Mouse (Mus musculus): Measurements from ENCODE around the gene Renbp.

Renbp gene

DNA sequence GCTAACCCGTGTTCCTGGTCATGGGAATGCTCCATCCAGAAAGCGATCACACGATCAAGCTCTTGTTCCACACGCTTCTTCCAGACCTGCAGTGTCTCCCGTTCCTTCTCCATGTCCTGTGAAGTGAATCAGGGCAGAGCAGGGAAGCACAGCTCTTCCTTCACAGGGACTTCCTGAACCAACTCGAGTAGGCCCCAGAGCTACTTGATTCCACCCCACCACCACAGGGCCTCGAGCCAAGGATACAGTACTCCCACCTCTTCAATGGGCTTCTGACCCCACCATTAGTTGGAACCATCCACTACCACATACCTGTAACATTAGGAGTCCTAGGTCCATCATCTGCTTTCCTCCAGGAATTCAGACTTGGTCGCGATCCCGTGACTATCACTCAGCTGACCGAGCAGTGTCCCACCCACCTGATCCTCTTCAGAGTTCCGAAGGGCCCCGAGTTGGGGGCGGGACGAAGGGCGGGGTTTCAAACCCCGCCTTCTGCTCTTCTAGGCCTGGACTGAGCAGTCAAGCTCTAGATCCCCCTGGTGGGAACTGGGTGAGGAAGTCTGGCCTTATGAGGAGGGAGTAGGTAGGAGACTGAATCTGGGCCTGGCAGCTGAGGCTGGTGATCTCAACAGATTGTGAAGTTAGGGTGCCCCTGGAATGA, at the start of gene Renbp:
Gene Renbp, minus strand, starts transcription at position 449 of the 661 bp plus-strand sequence.
- WGBS, result 40% methylated on average over 17 of the region's 17 CpGs

GRCm38 (mm10) chrX:73977783-73978182, 47.1 kb upstream of the Renbp start:
- WGBS, result 91% methylated on average over 1 of the region's 1 CpGs

- WGBS, result 100% methylated on average over 2 of the region's 2 CpGs
Measured at GRCm38 (mm10) chrX:73976283-73976682, 45.6 kb upstream of the Renbp start.

GRCm38 (mm10) chrX:73972774-73973173, 42.1 kb upstream of the Renbp start:
- WGBS, result 78% methylated on average over 4 of the region's 4 CpGs

DNA sequence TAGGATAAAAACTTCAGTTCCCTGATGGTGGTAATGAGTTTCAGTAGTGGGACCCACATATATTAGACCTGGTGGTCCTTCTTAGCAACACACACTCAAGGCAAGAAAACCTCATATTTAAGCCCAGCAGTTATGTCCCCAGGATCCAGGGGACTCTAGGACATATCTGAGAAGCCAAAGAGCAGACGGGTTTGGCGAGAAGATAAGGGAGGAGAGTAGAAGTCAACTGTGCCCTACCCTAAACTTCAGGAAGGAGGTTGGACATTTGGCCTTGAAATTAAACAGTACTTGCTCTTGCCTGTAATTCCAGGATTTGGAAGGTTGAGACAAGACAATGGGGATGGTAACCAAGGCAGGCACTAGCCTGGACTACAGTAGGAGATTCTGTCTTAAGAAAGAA, 39.1 kb upstream of the Renbp start:
- 86% methylated on average over 2 of the region's 2 CpGs for WGBS

DNA sequence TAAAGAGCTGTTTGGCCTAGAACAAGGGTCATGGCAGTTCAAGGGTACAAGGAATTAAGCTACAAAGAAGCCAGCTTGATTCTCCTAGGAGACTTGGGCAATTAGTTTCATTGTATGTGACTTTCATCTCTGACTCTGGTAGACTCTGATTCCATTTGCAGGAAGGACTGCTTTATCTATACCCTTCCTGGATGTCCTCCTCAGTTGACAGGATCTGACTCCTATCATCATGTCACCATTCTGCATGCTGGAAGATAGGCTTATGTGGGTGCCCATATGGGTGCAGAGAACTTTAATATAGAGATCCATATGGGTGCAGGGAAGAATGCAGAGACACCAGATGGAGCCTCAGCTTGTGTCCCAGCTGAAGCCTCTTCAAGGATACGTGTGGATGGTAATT, 38.5 kb upstream of the Renbp start:
- WGBS, result 63% methylated on average over 1 of the region's 1 CpGs

DNA sequence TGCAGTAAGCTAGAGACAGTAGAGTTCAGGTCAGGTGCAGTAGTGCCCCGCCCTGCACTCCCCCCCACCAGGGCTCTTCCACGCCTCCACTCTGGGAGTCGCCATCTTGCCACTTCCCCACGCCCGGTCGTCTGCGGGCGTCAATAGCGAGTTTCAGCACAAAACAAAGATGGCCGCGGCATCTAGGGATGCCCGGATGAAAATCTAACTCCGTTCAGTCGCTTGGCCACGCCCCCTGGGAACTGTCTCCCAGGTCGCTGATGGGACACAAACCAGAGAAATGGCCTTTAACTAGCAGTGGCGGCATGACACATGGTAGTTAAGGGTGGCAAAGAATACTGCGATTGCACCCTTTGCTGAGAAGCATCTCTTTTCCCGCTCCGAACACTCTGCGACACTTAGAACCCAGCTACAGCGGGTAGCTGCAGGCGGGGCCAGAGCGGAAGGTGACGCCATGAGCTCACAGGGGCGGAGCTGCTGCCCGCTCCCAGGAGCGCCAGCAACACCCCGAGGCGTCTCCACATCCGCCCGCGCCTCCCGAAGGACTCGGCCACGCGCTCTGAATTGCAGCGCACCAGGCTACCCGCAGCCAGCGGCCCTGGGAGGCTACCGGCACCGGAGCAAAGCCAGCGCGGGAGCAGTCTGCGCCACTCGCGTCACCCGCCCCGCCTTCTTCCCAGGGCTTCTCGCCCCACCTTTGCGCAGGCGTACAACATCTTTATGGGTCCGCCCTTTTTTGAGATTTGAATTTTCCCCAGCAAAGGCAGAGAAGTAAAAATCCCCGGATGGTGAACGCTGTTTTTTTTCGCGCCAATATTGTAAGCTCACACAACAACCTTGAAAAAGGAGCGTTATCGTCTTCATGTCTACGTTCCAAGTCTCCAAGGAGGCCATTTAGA, 36.8 kb upstream of the Renbp start:
- 6% methylated on average over 59 of the region's 60 CpGs for WGBS

GRCm38 (mm10) chrX:73966248-73967176, 35.9 kb upstream of the Renbp start, which contains the start of gene Hcfc1:
Gene Hcfc1 (minus strand): TSS chrX:73966357.
- 4% methylated on average over 57 of the region's 58 CpGs for WGBS

GRCm38 (mm10) chrX:73965307-73965706, 34.7 kb upstream of the Renbp start:
- WGBS, result 1% methylated on average over 20 of the region's 20 CpGs

DNA sequence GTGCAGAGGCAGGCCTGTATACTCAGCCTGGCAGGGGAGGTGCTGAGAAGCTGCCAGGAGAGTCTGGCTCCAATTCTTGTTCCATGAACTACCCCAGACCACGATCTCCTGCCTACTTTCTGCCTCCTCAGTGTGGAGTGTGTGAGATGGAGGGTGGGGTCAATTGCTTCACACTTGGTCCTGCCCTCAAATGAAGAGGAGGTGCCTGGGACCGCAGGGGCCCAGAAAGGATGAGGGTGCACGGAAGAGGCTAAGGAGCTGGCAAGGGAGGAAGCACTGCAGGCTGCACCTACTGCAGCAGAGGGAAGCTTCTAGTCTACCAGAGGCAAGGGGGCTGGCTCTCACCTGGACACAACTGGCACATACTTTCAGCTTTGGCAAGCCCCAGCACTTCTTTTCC, 33.7 kb upstream of the Renbp start:
- 4% methylated on average over 3 of the region's 3 CpGs for WGBS

GRCm38 (mm10) chrX:73954988-73955387, 24.3 kb upstream of the Renbp start:
- WGBS, result 75% methylated on average over 6 of the region's 6 CpGs

DNA sequence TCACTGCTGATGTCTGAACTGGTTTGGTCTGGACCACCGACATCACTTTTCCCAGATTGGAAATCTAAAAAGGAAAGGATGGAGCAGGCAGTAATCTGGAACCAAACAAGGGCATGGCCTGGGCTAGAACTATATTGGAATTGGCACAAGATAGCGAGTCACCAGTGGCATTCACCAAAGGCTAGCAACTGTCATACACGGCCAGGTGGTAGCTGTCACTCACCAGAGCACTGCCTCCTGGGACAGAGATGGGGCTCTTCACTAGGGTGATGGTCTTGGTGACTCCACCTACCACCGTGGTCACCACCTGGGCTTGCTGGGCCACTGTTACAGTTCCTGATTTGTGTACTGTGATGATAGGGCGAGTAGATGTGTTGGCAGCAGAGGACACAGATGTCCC, 22.0 kb upstream of the Renbp start:
- 79% methylated on average over 5 of the region's 5 CpGs for WGBS

GRCm38 (mm10) chrX:73949341-73949740, 18.7 kb upstream of the Renbp start:
- 85% methylated on average over 10 of the region's 10 CpGs for WGBS

DNA sequence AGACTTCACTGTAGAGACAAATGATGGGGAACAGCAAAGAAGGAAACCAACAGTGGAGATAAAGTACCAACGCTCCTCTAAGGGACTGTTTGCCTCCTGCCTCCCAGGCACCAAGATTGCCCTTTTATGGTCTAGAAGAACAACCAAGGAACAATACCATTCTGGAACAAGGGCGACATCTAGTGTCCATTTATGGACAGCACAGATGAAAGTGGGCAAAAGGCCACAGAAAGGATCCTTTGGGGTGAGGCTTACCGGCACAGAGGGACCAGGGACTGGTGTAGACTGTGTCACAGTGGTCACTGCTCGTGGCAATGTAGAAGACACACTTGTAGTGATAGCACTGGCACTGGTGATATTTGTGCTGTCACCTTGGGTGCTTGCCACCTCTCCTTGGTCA, 18.0 kb upstream of the Renbp start:
- 8% methylated on average over 4 of the region's 4 CpGs for WGBS

- WGBS, result 87% methylated on average over 6 of the region's 6 CpGs
Measured at GRCm38 (mm10) chrX:73946896-73947295, 16.2 kb upstream of the Renbp start.

DNA sequence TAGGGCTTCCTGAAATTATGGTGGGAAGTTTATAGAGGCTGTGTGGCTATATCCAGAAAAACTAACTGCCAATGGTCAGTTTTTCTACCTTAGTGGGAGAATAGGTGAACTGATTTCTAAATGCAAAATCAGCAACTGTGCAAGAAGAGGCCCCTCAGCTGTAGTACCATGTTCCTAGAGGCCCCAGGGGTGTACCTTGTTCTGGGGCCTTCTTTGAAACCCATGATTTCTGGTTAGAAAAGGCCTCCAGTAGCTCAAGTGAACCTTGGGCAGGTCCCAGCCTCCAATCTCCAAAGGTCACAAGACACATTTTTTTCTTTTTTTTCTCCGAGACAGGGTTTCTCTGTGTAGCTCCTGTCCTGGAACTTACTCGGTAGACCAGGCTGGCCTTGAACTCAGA, 11.6 kb upstream of the Renbp start:
- 75% methylated on average over 2 of the region's 2 CpGs for WGBS

DNA sequence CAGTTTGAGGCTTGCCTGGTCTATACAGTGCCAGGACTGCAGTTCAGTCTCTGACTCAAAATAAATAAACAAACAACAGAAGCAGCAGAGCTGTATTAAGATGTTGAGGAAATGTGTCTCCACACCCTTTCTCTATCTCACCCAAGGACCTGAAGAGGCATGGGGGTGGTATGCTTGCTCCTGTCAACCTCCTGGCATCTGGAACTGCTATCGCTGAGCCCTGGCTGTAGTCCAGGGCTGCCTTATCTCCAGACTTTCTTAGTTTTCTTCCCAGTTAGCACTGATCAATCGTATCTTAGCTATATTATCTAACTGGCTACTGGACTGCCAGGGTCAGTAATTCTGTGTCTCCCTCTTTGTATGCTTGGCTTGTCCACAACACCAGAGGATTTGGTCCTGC, 11.2 kb upstream of the Renbp start:
- 43% methylated on average over 2 of the region's 2 CpGs for WGBS

DNA sequence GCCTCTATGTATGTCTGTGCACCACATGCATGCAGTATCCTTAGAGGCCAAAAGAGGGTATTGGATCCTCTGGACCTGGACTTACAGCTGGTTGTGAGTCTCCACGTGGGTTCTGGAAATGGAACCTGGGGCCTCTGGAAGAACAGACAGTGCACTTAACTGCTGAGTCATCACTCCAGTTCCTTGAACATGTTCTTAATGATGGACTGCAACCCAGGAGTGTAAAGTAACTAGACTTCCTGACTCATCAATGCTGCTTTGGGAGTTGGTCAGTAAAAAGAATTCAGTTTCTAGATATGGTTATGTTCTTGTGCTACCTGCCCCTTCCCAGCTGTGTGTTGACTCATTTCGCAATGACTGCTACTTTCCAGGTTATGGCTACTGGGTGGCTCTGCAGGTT, 1.2 kb upstream of the Renbp start:
- WGBS, result 67% methylated on average over 2 of the region's 2 CpGs

DNA sequence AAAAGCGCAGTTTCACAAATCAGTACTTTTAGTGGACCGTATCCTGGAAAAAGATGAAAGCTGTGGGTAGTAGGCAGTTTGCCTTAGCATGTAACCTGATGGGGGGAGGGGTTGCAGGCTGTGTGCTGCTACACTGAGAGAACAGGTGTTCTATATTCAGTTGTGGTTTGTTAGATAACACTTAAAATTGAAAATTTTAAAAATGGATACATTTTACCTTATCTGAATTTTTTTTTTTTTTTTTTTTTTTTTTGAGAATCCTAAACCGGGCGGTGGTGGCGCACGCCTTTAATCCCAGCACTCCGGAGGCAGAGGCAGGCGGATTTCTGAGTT, 8.1 kb downstream of the Renbp start:
- WGBS, result 70% methylated on average over 8 of the region's 8 CpGs

- WGBS, result 6% methylated on average over 43 of the region's 43 CpGs
Measured at GRCm38 (mm10) chrX:73921823-73922549, 8.7 kb downstream of the Renbp start, which contains the start of the genes Arhgap4 and Naa10. Gene Arhgap4 (minus strand): TSS chrX:73921870. Gene Naa10 (minus strand): TSS chrX:73921944.

DNA sequence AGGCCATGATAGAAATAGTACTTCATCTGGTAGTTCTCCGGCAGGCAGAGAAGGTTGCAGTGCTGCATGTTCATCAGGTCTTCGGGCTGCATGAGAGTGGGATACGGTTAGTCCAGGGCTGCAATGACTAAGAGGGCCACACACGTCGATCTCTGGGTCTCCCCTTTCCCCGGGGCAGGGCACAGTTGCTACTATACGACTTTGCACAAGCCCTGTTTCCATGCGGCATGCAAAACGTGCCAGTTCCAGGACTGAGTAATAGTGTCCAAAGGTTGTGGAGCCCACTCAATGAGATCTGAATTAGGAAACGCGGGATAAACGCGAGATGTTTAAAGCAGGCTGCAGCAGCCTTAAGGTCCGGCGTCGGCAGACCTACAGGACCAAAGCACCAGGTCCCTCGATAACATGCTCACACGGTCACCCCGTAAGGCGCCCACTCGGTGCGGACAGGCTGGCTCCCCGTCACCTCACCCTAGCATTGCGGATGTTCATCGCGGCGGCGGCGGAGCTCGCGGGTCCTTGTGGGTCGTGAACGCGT, 9.3 kb downstream of the Renbp start:
- 3% methylated on average over 34 of the region's 34 CpGs for WGBS
